Mouse (Mus musculus) thymus, adult 2 months (tissue): ENCODE data around the gene Gpr158.

Source experiments
- CTCF ChIP-seq: fragments of 200-500 bp; IDR thresholded peaks from 2 replicates; pipeline ENCODE4 v1.5.1; 2012; ENCODE audit warnings: mild to moderate bottlenecking, control low read depth, low read length, moderate library complexity, borderline replicate concordance; ENCODE audit not compliant: control insufficient read depth, poor library complexity, insufficient read depth; ENCODE audit errors: extremely low read depth
- POLR2A ChIP-seq: fragments of 200-500 bp; IDR thresholded peaks from 2 replicates; pipeline ENCODE4 v1.6.1; 2012; ENCODE audit warnings: mild to moderate bottlenecking, low read length, control low read depth, moderate library complexity; ENCODE audit not compliant: control insufficient read depth, poor library complexity, insufficient read depth; ENCODE audit errors: extremely low read depth

GRCm38 (mm10) chr2:21619180-21619579, 251.8 kb downstream of the Gpr158 start:
- TF ChIP-seq CTCF (no peak), POLR2A (no peak)
